Mouse (Mus musculus) cerebellum, adult 9-10 months (tissue): ENCODE data around the gene Scube3.
A peak's percentile ranks its signal among the peaks of the same experiment; 100 is the strongest.

ENCODE experiments used
- DNase-seq: peaks from one replicate; pipeline ENCODE4 v3.0.0; 2022

The Scube3 gene

GRCm38 (mm10) chr17:28223561-28224391 is 81.8 kb downstream of the Scube3 start:
- DNase-seq: peak; percentile 95
